Mouse (Mus musculus) right cerebral cortex, postnatal 14 days (tissue): Measurements from ENCODE around the gene Hist1h2be.
A peak's percentile ranks its signal among the peaks of the same experiment; 100 is the strongest.
"Not testable (repeated sequence)": the region's sequence is repeated elsewhere in the genome, so short reads cannot be mapped to it uniquely, and the experiment has no call there.

Source experiments
- DNase-seq: peaks from one replicate; pipeline ENCODE4 v3.0.0; 2022

Hist1h2be gene

DNA sequence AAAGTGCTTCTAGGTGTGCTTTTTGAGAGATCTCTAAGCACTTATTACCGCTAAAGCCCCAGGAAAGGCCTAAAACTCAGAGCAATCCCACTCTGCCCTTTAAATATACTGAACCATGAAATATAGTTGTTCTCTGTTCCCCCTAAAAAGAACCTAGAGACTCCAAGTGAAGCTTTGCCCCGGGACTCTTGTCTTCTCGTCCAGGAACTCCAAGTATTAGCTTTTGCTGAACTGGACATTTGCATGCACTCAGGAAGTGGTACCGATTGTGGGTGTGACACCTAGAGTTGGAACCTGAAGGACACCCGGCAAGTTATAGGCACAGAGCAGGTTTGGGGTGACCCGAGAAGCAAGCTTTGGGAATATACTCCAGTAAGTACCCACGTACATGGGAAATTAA lies 29.7 kb downstream of the Hist1h2be start:
- DNase-seq = no peak

DNA sequence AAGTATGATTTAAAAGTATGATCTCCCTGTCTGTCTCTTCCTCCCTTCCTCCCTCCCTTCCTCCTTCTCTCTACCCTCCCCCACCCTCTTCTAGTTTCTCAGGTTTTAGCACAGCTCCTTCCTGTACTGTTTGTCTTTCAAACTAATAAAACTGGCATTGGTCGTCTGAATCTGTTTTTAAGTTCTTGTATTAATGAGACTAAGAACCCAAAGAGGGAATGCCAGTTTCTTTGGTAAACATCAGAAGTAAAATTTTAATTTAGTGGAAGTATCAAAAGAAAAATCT lies 34.0 kb downstream of the Hist1h2be start:
- no peak for DNase-seq

DNA sequence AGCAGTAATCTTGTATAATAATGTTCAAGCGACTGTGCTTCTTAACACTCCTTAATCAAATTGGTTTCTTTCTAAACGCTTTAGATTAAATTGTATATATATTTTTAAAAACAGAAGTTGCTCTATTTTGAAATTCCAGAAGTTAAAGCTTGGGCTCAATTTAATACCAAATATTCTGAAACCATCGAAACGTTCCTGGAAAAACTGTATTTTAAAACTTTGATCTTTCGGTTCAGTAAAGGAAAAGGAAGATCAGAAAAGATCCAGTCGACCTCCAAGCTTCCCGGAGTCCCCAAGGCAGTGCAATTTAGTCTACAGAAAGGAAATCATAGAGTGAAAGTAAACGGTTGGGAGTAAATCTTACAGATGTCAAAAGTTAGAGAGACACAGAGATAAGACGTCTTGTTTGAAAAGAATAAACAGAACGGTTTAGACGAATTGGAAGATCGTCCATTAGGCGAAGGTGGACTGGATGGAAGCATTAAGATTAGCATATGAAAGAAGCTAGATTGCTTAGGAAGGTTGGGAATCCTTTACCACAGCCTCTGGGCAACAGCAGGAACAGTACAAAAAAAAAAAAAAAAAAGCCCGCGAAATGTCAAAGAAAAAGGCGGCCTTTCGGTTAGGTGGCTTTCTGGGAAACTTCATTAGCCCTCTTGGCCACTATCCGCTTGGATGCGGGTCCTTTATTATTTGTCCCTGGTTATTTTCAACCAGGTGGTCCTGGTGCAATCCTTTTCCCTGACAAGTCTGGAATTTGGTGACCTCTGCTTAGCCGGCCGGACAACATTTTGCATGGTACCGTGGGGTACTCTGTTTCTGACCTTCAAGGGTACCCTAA lies 34.6 kb downstream of the Hist1h2be start:
- DNase-seq = no peak

DNA sequence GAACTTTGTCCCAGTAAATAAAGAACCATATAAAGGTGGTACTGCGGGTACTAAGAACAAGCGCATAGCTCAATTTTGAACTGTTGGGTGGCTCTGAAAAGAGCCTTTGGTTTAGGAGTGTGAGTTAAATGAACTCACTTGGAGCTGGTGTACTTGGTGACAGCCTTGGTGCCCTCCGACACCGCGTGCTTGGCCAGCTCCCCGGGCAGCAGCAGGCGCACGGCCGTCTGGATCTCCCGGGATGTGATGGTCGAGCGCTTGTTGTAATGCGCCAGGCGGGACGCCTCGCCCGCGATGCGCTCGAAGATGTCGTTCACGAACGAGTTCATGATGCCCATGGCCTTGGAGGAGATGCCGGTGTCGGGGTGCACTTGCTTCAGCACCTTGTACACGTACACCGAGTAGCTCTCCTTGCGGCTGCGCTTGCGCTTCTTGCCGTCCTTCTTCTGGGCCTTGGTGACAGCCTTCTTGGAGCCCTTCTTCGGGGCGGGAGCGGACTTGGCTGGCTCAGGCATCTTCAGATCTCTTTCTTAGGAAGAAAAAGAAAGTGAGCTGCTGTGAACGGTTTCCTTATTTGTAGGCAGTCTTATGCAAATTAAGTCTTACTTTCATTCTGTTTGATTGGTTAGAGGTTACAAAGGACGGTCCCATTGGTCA lies 35.4 kb downstream of the Hist1h2be start:
- peak; percentile 43 for DNase-seq

DNA sequence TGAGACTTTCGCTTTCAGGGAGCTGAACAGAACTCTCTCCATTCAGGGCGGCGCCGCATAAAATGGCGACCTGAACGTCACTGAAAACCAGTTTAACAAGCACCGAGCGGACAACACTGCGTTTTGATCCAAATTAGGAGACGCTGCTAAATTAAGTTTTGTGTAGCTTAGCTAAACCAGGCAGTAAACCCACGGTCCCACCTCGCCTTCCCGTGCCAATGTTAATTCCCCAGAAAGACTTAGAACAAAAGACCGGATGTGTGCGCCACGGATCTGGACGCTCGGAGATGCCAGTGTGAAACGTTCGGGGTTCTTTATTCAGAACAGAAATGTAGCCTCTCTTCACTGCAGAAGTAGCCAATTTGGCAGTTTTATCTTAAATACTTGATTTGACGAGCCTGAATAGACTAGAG lies 35.9 kb downstream of the Hist1h2be start:
- peak; percentile 69 for DNase-seq

DNA sequence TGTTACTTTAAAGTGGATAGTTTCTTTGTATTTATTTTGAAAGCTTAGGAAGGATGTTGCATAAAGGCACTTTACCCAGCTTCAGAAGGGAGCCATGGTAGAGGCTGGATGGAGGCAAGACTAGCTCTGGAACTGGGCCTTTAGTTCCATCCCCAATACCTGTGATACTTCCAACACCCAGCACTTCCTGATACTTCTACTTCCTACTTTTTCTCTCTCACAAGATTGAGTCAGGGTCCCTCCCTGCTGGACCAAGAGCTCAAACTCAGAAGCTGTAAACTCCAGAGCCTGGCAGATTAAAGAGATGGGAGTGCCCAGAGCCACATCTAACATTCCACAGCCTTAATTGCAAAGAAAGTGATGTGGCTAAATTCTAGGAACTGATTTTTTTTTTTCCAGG lies 36.6 kb downstream of the Hist1h2be start:
- no peak for DNase-seq

DNA sequence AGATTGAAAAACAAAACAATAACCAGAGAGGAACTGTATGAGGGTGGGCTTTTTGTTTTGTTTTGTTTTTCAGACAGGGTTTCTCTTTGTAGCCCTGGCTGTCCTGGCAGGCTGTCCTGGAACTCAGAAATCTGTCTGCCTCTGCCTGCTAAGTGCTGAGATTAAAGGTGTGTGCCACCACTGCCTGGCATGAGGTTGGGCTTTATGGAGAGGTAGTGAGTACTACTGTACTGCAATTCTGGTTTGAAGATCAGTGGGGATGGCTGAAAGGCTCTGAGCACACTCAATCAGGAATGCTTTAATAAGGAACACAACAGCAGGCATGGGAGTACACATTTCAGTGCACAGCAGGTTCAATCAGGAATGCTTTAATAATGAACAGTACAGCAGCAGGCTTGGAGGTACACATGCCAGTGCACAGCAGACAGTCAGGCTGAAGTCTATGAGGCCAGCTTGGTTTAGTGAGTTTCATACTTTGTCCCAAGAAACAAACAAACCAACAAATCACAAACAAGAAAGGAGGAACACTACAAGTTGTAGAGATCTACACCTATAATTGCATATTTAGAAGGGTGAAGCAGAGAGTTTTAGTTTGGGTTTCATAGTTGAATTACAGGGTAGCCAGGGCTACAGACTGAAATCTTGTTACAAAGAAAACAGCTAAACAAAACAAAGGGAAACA lies 37.4 kb downstream of the Hist1h2be start:
- no peak for DNase-seq

DNA sequence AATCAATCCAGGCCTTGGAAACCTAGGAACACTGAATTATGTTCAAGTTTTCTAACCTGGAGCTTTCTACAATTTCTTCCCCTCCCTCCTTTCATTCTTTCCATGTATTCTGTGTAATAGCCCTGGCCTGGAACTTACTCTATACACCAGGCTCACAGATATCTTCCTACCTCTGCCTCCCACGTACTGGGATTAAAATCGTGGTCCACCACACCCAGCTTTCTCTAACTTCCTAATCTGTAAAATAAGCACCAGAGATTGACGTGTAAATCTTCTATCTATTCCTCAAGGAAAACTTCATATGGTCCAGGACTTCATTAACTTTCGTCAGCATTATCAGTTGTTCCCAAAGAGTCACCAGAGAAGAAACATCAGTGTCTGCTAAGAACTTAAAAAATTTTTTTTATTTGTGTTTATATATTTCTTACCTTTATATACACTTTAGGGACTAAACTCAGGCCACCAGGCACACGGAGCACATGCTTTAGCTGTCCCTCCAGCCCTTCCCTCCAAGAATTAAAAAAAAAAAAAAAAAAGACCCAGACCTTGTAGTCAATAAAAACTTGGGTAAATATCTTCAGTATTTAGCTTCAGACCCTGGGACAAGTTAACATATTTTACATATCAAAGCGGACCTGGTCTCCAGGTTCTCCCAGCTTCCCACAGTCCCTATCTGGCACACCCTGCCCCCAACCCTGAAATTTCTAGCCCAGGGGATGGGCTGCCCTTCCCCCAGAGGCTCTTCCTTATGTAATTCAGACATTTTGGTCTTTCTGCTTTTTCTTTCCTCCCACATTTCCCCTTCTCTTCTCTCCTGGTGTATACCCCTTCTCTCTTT lies 38.5 kb downstream of the Hist1h2be start:
- DNase-seq = no peak

DNA sequence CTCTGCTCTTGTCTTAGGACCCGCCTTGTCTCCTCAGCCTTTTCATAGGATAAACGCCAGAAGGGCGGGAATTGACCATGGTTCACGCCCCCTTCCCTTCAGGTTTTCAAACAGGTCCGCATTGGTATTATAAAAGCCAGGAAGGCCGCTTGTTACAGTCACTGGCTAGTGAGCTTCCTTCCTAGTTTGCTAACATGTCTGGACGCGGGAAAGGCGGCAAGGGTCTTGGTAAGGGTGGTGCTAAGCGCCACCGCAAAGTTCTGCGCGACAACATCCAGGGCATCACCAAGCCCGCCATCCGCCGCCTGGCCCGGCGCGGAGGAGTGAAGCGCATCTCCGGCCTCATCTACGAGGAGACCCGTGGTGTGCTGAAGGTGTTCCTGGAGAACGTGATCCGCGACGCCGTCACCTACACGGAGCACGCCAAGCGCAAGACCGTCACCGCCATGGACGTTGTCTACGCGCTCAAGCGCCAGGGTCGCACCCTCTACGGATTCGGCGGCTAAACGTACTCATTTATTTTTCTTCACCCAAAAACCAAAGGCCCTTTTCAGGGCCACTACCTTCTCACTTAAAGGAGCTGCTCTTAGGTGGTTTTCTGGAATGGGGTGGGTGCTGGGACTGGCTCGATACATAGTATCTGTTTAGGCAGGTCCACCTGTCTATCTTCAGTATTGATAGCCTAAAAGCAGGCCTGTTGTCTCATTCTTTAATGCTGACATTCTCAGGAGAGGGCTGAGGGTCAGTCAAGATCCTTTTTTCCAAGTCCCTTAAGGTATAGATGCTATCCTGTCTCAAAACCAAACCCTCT lies 39.3 kb downstream of the Hist1h2be start, which contains the start of gene Hist1h4d:
Gene Hist1h4d (plus strand): TSS at position 191 of the 811 bp plus-strand sequence.
- peak; percentile 81 for DNase-seq

DNA sequence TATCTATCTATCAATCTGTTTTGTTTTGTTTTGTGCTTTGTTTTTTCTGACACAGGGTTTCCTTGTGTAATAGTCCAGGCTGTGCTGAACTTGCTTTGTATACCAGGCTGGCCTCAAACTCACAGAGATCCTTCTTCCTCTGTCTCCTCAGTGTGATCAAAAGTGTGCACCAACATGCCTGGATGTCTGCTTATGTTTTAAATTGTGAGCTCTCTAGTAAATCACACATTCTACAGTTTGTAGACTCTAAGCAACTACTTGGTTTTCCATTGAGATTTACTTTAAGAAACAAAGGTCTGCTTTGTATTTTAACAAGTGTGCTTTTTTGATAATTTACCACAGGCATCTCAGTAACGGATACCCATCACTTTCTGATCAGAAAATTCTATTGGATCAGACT lies 43.1 kb downstream of the Hist1h2be start:
- DNase-seq = no peak

DNA sequence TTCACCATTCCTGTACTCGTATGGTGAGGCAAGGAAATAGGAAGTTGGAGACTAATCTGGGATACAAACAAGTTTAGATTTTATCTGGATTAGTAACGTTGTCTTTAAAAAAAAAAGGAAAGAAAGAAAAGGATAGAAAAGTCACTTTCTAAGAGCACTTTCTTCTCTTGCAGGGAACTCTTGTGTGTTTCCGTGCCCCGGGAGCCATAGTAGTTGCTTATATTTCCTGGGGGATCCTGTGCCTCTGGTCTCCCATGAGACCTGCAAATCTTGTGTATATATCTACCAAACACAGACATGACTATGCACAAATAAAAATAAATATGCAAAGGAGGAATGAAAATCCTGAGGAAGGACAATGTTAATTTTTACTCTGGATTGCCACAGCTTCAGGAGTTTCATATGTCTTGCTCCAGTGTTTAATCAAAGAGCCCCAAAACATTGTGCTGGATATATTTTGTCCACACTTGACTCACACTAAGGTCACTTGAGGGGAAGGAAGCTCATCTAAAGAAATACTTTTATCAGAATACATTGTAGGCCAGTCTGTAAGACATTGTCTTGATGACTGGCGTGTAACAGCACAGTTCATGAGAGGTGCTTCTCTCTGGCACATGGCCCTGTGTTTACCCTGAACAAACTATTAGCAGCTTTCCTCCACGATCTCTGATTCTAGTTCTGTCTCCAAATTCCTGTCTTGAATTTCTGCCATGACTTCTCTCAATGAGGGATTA lies 43.9 kb downstream of the Hist1h2be start:
- no peak for DNase-seq

DNA sequence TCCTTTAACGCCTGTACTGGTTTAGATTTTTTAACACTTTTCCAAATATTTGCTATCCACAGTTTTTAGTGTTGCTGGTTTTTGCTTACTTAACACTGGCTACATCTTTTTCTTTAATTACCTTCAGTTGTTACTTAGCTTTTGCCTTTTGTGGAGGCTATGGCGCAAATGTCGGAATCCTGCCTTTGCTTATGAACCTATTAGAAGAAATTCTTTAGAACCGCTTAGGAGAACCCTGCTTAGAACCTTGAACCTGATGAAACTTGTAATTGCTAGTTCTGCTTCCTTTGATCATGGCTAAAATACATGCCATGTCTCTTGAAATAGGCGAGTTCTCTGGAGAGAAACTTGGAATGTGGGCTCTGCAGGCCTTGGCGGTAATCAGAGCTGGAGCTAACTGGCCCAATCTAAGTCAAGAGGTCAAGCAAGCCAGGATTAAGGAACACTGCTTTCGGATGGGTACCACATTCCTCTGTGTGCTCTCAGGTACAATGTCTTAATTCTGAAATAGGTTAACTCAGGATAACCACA lies 44.5 kb downstream of the Hist1h2be start:
- no peak for DNase-seq

DNA sequence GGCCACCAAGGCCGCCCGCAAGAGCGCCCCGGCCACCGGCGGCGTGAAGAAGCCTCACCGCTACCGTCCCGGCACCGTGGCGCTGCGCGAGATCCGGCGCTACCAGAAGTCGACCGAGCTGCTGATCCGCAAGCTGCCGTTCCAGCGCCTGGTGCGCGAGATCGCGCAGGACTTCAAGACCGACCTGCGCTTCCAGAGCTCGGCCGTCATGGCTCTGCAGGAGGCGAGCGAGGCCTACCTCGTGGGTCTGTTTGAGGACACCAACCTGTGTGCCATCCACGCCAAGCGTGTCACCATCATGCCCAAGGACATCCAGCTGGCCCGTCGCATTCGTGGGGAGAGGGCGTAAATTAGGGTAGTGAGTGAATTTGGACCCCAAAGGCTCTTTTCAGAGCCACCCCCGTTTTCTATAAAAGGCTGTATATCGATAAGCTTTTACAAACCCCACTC lies 45.0 kb downstream of the Hist1h2be start:
- not testable (repeated sequence) for DNase-seq

DNA sequence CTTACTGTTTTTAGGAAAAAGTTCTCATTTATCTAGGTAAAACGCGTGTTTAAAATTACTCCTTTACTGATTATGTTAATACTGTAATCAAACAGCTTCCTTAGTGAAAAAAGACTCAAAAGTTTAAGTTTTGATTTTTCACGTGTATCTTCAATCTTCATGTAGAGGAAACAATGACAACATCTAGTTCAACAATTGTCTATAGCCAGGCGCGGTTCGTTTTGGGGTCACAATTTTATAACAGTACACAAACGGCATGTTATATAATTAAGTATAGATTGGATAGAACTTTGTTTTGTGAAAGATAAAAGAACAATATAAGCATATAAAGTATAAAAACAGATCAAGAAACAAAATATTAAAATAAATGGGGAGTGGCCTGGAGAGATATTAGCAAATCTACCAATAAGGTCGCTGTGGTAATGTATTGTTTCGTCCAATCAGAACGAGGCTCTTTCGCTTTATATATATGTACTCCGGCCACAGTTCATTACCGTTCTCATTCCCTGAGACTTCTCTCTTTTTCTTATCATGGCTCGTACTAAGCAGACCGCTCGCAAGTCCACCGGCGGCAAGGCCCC lies 45.6 kb downstream of the Hist1h2be start, which contains the start of gene Hist1h3d:
Gene Hist1h3d (plus strand): TSS at position 493 of the 581 bp plus-strand sequence.
- no peak for DNase-seq

DNA sequence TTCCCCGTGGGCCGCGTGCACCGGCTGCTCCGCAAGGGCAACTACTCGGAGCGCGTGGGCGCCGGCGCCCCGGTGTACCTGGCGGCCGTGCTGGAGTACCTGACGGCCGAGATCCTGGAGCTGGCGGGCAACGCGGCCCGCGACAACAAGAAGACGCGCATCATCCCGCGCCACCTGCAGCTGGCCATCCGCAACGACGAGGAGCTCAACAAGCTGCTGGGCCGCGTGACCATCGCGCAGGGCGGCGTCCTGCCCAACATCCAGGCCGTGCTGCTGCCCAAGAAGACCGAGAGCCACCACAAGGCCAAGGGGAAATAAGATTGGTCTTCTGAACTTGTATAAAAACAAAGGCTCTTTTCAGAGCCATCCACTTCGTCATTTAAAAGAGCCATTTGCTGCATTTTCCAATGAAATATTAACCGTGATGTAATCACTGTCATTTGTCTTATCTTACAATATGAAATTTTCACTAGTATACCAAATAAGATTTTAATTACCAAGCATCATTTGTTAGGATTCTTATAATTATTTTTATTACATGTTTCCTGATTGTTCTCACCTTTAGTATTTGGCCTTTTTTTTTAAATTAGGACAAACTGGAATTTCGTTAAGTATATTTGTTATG lies 46.3 kb downstream of the Hist1h2be start:
- not testable (repeated sequence) for DNase-seq

DNA sequence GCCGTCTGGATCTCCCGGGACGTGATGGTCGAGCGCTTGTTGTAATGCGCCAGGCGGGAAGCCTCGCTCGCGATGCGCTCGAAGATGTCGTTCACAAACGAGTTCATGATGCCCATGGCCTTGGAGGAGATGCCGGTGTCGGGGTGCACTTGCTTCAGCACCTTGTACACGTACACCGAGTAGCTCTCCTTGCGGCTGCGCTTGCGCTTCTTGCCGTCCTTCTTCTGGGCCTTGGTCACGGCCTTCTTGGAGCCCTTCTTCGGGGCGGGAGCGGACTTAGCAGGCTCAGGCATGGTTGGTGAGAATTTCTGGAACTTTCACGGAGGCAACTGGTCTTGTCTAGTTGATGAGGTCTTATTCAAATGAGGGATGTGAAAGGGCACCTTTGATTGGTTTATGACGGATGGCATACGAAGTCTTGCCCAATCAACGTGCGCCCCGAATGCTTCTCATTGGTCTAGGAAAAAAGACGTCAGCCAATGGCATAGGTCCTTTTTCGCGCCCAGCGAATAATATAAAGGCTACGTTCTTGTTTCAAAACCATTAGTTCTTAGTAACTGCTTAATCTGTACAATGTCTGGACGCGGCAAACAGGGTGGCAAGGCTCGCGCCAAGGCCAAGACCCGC lies 46.9 kb downstream of the Hist1h2be start, which contains the start of the genes Hist1h2bf and Hist1h2ad:
Gene Hist1h2bf (minus strand): TSS at position 299 of the 627 bp plus-strand sequence.
Gene Hist1h2ad (plus strand): TSS at position 484 of the 627 bp plus-strand sequence.
- peak; percentile 88 for DNase-seq

DNA sequence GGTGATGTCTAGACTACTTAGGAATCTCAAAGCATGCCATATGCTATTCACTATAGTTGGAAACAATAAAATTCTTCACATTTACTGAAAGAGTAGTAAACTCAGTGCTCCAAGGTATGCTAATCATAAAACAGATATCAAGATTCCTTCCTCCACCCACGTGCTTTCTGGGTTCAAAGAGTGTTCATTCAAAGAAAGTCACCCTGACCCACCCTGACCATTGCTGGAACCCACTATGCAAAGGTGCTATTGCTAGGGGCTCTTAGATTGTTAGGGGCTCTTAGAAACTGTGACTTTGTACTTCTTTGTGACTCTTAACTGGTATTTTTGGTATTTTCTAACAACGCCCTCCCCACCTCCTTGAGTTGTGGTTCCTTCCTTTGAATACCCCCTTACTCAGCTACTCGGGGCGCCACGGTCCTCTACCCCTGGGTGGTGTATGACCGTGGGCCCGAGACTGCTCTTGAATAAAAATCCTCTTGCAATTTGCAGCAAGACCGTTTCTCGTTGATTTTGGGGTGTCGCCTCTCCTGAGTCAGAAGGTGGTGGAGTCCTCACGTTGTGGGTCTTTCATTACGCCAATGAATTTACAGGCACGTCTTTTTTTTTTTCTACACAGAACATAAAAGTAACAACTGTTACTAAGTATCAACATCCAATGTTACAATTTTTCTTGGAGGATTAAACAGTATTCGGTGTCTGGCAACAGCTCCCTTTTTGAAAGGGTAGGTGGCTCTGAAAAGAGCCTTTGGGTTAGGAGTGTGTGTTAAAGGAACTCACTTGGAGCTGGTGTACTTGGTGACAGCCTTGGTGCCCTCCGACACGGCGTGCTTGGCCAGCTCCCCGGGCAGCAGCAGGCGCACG lies 47.7 kb downstream of the Hist1h2be start:
- peak; percentile 10 for DNase-seq
